In the genomic region with DNA sequence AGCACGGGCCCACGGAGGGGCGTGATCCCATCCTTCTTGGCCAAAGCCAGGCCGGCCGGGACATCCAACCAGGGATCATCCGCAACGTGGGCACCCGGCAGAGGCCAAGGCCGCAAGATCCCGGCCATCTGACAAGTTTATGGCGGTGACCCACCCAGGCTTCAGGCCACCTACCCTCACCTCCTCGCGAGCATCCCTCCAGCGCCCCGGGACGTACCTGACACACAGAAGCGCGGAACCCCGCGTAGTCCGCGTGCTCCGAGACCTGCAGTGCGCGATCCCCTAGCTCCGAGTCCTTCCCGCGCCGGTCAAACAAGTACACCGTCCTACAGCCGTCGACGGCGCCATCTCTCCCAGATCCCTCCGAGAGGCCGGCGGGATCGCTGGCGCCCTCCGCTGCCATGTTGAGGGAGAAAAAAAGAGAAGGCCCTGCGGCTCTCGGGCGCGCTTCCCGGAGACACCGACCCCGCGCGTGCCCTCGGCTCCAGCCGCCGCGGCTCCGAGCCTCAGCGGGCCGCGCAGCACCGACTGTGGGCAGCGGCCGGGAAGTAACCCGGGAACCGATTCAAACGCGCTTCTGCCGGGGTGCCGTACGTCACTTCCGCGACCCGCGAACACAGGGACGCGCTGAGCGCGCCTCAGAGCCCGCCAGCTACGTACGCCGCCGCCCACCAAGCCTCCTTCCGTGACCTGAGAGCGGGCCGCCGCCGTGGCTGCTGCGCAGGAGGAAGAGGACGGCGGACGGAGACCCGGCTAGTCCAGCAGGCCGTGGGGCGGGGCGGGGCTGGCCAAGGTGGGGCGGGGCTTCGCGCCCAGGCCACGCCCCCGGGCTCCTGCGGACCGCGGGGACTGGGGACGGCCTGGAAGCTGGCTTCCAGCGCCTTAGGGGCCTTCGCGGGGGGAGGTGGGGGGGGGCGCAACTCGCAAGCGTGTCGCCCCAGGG, we compare ENCODE assay signal across 8 mouse cellular contexts. TPM values are rescaled to one million over a fixed set of nuclear protein-coding genes. Genes with fewer than 3 reads are reported as not detected.
DNase-seq lines count a peak whose midpoint lies in the region; ATAC-seq and TF ChIP-seq lines count a peak whose summit lies in the region.

A gene (minus strand): TSS at position 582 of the 943 bp plus-strand sequence.

- TF ChIP-seq EP300 in heart, adult 2 months (IDR thresholded peaks at IDR 0.05; ENCODE audit: insufficient read depth, low read depth, low read length), result no peak

- H3K27me3 ChIP-seq in embryonic facial prominence, embryonic 13.5 days, result no peaks in the 10 kb centered on the region
- H3K27me3 ChIP-seq in heart, adult 2 months (ENCODE audit: control insufficient read depth, insufficient read depth, low read length), result no peaks in the 10 kb centered on the region
- H3K27me3 ChIP-seq in limb, embryonic 12.5 days, result no peaks in the 10 kb centered on the region
- H3K27me3 ChIP-seq in midbrain, embryonic 14.5 days (ENCODE audit: control insufficient read depth, insufficient read depth, low read length), result no peaks in the 10 kb centered on the region

- H3K36me3 ChIP-seq in embryonic facial prominence, embryonic 13.5 days, result no peaks in the 10 kb centered on the region
- no peaks in the 10 kb centered on the region for H3K36me3 ChIP-seq in heart, adult 2 months (ENCODE audit: control insufficient read depth, insufficient read depth, low read length)
- no peaks in the 10 kb centered on the region for H3K36me3 ChIP-seq in limb, embryonic 12.5 days
- H3K36me3 ChIP-seq in midbrain, embryonic 14.5 days (ENCODE audit: control insufficient read depth, insufficient read depth, low read length), result no peaks in the 10 kb centered on the region

- H3K4me1 ChIP-seq in embryonic facial prominence, embryonic 13.5 days, result peaks cover 14% of the 10 kb centered on the region
- peaks cover 1% of the 10 kb centered on the region for H3K4me1 ChIP-seq in heart, adult 2 months (ENCODE audit: control insufficient read depth, insufficient read depth, low read length)
- peaks cover 15% of the 10 kb centered on the region for H3K4me1 ChIP-seq in limb, embryonic 12.5 days (replicated peaks)
- peaks cover 8% of the 10 kb centered on the region for H3K4me1 ChIP-seq in midbrain, embryonic 14.5 days (ENCODE audit: control insufficient read depth, insufficient read depth, low read length)

- DNase-seq in 416B (ENCODE audit: low read depth), result peak; percentile 96
- DNase-seq in adrenal gland, postnatal 4 days (ENCODE audit: low spot score in 2 of 2), result peak; percentile 81 to 82
- DNase-seq in heart, adult 2 months, result peak; percentile 94 to 98
- DNase-seq in kidney, adult 8-10 months, result peak; percentile 93 to 95
- peak; percentile 95 for DNase-seq in midbrain, embryonic 14.5 days
- peak; percentile 89 for DNase-seq in spleen, adult 12 weeks (ENCODE audit: low spot score)

- peak within 1 kb of the TSS; percentile 95 for H3K9ac ChIP-seq in embryonic facial prominence, embryonic 13.5 days
- peak within 1 kb of the TSS; percentile 98 for H3K9ac ChIP-seq in heart, adult 2 months (ENCODE audit: low read depth, low read length)
- H3K9ac ChIP-seq in limb, embryonic 12.5 days (replicated peaks), result peak within 1 kb of the TSS; percentile 90
- H3K9ac ChIP-seq in midbrain, embryonic 14.5 days (replicated peaks; ENCODE audit: low read length), result peak within 1 kb of the TSS; percentile 84

- H3K27ac ChIP-seq in embryonic facial prominence, embryonic 13.5 days, result peak within 1 kb of the TSS; percentile 99
- peak within 1 kb of the TSS; percentile 96 for H3K27ac ChIP-seq in heart, adult 2 months
- peak within 1 kb of the TSS; percentile 99 for H3K27ac ChIP-seq in limb, embryonic 12.5 days
- peak within 1 kb of the TSS; percentile 98 for H3K27ac ChIP-seq in midbrain, embryonic 14.5 days (replicated peaks; ENCODE audit: low read depth, low read length)

- H3K79me2 ChIP-seq in heart, adult 2 months (replicated peaks; ENCODE audit: control insufficient read depth, insufficient read depth, low read length), result peaks cover 4% of the 10 kb centered on the region; the same call in 1 of the 2 replicates

- H3K9me3 ChIP-seq in embryonic facial prominence, embryonic 13.5 days, result no peaks in the 10 kb centered on the region
- no peaks in the 10 kb centered on the region for H3K9me3 ChIP-seq in limb, embryonic 12.5 days
- no peaks in the 10 kb centered on the region for H3K9me3 ChIP-seq in midbrain, embryonic 14.5 days (ENCODE audit: control insufficient read depth, low read length)

- peak within 1 kb of the TSS; percentile 84 for H3K4me2 ChIP-seq in embryonic facial prominence, embryonic 13.5 days
- H3K4me2 ChIP-seq in limb, embryonic 12.5 days, result peak within 1 kb of the TSS; percentile 69
- H3K4me2 ChIP-seq in midbrain, embryonic 14.5 days (ENCODE audit: low read length), result peak within 1 kb of the TSS; percentile 86

- ATAC-seq in embryonic facial prominence, embryonic 13.5 days (ENCODE audit: insufficient number of reproducible peaks, insufficient read depth, low FRiP score, low TSS enrichment, low read depth), result peak; percentile 96
- ATAC-seq in limb, embryonic 12.5 days (ENCODE audit: insufficient number of reproducible peaks, insufficient read depth, low FRiP score, low TSS enrichment, low read depth), result peak; percentile 96
- ATAC-seq in midbrain, embryonic 14.5 days (ENCODE audit: low FRiP score, low TSS enrichment), result peak; percentile 97

- TF ChIP-seq CTCF in heart, adult 2 months (IDR thresholded peaks at IDR 0.05), result peak; percentile 25

- H3K4me3 ChIP-seq in embryonic facial prominence, embryonic 13.5 days, result peak within 1 kb of the TSS; percentile 86
- H3K4me3 ChIP-seq in heart, adult 2 months, result peak within 1 kb of the TSS; percentile 80
- H3K4me3 ChIP-seq in limb, embryonic 12.5 days (replicated peaks), result peak within 1 kb of the TSS; percentile 88
- H3K4me3 ChIP-seq in midbrain, embryonic 14.5 days (replicated peaks; ENCODE audit: low read depth, low read length), result peak within 1 kb of the TSS; percentile 85

- WGBS in embryonic facial prominence, embryonic 13.5 days, result under 1% methylated on average over 103 of the region's 109 CpGs
- WGBS in heart, adult 2 months, result under 1% methylated on average over 109 of the region's 109 CpGs
- under 1% methylated on average over 106 of the region's 109 CpGs for WGBS in limb, embryonic 12.5 days
- under 1% methylated on average over 107 of the region's 109 CpGs for WGBS in midbrain, embryonic 14.5 days

- intact Hi-C loops in heart, adult 2 months (cut with DNase I), result loop anchor here (1.0 to 10.0 kb wide), 3 partner anchors 9 to 140 kb away; a partner anchor contains a TSS

- TF ChIP-seq POLR2A in heart, adult 2 months (IDR thresholded peaks at IDR 0.05; ENCODE audit: insufficient read depth, low read depth, low read length), result peak; percentile 47

RNA-seq across cellular contexts. Expression of the gene that starts here (rescaled TPM):
- 10 to 100 TPM; 45.5 to 57.2 TPM for total RNA-seq in adrenal gland, postnatal 4 days (2021)
- polyA plus RNA-seq in embryonic facial prominence, embryonic 13.5 days (2015; fragmentation: Nextera tagmentation; extraction: Ambion mirVana), result 78.7 and 81.7 TPM in 2 replicates
- total RNA-seq in heart, adult 2 months (2021), result 10 to 100 TPM; 16.6 to 18.6 TPM
- polyA plus RNA-seq in heart, adult 2 months (2012; rRNA removed), result 4.9 and 10.2 TPM in 2 replicates
- 80.9 and 83.9 TPM in 2 replicates for polyA plus RNA-seq in limb, embryonic 12.5 days (2016; fragmentation: Nextera tagmentation; extraction: Ambion mirVana)
- 73.3 and 73.7 TPM in 2 replicates for polyA plus RNA-seq in midbrain, embryonic 14.5 days (2014; fragmentation: Nextera tagmentation; extraction: Ambion mirVana)

Comparison
In these comparisons a context has a peak if more than half of its experiments do, and no peak if none do; other contexts are left out.
1. Peak in every context shown above with its lines: DNase-seq, ATAC-seq, H3K4me3 ChIP-seq and H3K27ac ChIP-seq.